Mouse (Mus musculus): Measurements from ENCODE around the gene Slamf7. TPM values are rescaled to one million over a fixed set of nuclear protein-coding genes. Genes with fewer than 3 reads are reported as not detected.
"Not testable (repeated sequence)": the region's sequence is repeated elsewhere in the genome, so short reads cannot be mapped to it uniquely, and the experiment has no call there.

Slamf7 gene
- not detected in 2 replicates for polyA plus RNA-seq (2016; fragmentation: Nextera tagmentation; extraction: Ambion mirVana)

DNA sequence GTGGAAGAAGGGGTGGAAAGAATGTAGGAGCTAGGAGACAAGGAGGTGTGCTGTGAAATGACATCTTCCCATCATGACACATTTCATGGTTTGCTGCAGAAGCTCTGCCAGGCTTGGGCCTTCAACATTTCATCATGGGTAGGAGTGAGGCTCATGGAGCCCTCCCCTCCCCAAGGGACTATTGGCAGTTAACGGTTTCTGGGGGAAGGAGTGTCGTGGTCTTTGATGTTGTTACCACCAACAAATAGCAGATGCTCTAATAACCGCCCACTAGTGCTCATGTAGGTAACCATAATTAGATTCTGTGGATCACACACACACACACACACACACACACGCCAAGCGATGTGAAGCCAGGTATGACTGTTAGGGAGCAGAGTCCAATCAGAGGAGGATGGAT is at the start of gene Slamf7:
TSS of gene Slamf7 (minus strand) at position 302 of the 400 bp plus-strand sequence.
- H3K4me1 ChIP-seq = no peaks in the 10 kb centered on the region
- H3K9me3 ChIP-seq = no peaks in the 10 kb centered on the region
- H3K4me3 ChIP-seq = no peak within 1 kb of the TSS
- 95% methylated on average over 5 of the region's 5 CpGs for WGBS
- H3K36me3 ChIP-seq (replicated peaks) = no peaks in the 10 kb centered on the region
- no peaks in the 10 kb centered on the region for H3K27me3 ChIP-seq (ENCODE audit: poor library complexity, severe bottlenecking)
- DNase-seq (ENCODE audit: extremely low spot score, low spot score) = no peak
- no peak within 1 kb of the TSS for H3K27ac ChIP-seq

DNA sequence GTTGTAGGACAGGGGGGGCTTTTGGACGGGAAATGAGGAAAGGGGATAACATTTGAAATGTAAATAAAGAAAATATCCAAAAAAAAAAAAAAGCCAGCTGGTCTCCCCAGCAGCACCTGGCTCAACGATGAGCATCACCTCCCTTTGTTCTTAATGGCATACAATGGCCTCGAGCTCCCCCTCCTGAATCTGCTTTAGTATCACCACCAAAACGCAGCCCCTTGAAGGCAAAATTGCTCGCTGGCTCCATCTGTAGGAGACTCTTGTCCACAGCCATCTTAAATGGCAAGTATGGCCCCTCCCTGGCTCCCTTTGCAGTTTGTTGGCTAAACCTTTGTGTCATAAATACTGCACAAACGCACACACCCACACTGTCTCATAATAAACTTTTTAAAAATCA is 46.1 kb upstream of the Slamf7 start:
- H3K4me1 ChIP-seq = no peaks in the 10 kb centered on the region
- no peaks in the 10 kb centered on the region for H3K9me3 ChIP-seq
- H3K27ac ChIP-seq = no peak overlapping the region
- H3K36me3 ChIP-seq (replicated peaks) = no peaks in the 10 kb centered on the region
- WGBS = 21% methylated on average over 6 of the region's 6 CpGs
- no peaks in the 10 kb centered on the region for H3K27me3 ChIP-seq (ENCODE audit: poor library complexity, severe bottlenecking)
- DNase-seq (ENCODE audit: extremely low spot score, low spot score) = peak; percentile 18
- H3K4me3 ChIP-seq = no peak overlapping the region

DNA sequence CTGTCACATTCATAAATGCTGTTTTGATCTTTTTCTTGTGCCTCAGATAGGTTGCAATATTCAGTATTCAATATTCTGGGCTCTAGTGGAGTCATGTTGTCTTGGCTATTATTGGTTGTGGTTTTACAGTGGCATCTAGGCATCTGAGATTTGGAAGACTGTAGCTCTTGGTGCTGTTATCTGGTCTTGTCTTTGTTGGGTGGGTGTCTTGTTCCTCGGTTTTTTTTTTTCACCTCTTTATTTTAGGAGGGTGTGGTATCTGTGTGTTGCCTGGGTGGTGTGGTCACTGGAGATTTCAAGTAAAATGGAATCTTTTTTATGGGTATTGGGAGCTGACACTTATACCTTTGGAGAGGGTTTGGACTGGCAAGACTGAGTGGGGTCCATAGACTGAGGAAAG is 41.1 kb upstream of the Slamf7 start:
- Histone ChIP-seq H3K4me1 (no peaks in the 10 kb centered on the region), H3K36me3 (replicated peaks) (no peaks in the 10 kb centered on the region), H3K27me3 (ENCODE audit: poor library complexity, severe bottlenecking) (no peaks in the 10 kb centered on the region), H3K4me3 (no peak overlapping the region), H3K27ac (no peak overlapping the region), H3K9me3 (peaks cover 5% of the 10 kb centered on the region; the same call in 1 of the 2 replicates)
- WGBS = 77% methylated on average over 1 of the region's 1 CpGs
- no peak for DNase-seq (ENCODE audit: extremely low spot score, low spot score)

DNA sequence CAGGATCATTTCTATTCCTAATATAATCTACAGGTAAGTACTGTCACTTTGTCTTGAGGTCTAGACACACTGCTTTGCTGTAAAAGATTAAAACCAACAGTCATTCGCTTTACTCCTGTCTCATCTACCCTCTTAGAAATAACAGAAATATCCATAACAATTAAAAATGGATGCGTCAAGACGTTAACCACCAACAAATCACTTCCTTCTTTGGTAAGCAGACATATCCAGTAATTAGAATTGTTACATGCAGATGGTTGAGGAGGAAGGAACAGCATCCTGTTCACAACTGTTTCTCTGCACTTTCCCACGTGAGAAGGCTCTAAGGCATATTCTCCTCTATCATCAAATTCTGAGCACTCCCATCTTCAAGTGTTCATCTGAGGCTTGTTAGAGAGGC is 34.5 kb upstream of the Slamf7 start:
- no peaks in the 10 kb centered on the region for H3K27me3 ChIP-seq (ENCODE audit: poor library complexity, severe bottlenecking)
- H3K9me3 ChIP-seq = peaks cover under 1% of the 10 kb centered on the region; the same call in 1 of the 2 replicates
- WGBS = 90% methylated on average over 4 of the region's 4 CpGs
- no peak for DNase-seq (ENCODE audit: extremely low spot score, low spot score)
- H3K27ac ChIP-seq = no peak overlapping the region
- no peak overlapping the region for H3K4me3 ChIP-seq
- H3K36me3 ChIP-seq (replicated peaks) = no peaks in the 10 kb centered on the region
- H3K4me1 ChIP-seq = no peaks in the 10 kb centered on the region

DNA sequence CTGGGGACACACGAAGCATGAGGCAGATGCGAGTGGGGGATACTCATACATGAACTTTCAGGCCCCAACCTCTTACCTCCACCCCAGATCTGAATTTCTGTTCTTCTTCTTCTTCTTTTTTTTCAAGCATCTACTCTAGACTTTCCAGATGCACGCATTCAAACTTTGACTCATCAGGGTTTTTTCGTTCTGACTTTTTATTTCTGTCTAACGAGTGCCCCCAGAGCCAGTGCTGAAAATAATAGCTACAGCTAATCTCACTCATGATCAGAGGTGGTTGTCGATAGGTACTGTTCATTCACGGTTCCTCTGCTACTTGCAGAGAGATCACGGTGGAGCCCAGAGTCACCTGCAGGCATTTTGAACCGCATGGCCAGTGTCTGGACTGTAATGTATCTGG is 32.1 kb upstream of the Slamf7 start:
- DNase-seq (ENCODE audit: extremely low spot score, low spot score) = no peak
- Histone ChIP-seq H3K36me3 (replicated peaks) (no peaks in the 10 kb centered on the region), H3K9me3 (no peaks in the 10 kb centered on the region), H3K4me1 (no peaks in the 10 kb centered on the region), H3K27ac (no peak overlapping the region), H3K27me3 (ENCODE audit: poor library complexity, severe bottlenecking) (no peaks in the 10 kb centered on the region), H3K4me3 (no peak overlapping the region)
- 93% methylated on average over 9 of the region's 9 CpGs for WGBS

DNA sequence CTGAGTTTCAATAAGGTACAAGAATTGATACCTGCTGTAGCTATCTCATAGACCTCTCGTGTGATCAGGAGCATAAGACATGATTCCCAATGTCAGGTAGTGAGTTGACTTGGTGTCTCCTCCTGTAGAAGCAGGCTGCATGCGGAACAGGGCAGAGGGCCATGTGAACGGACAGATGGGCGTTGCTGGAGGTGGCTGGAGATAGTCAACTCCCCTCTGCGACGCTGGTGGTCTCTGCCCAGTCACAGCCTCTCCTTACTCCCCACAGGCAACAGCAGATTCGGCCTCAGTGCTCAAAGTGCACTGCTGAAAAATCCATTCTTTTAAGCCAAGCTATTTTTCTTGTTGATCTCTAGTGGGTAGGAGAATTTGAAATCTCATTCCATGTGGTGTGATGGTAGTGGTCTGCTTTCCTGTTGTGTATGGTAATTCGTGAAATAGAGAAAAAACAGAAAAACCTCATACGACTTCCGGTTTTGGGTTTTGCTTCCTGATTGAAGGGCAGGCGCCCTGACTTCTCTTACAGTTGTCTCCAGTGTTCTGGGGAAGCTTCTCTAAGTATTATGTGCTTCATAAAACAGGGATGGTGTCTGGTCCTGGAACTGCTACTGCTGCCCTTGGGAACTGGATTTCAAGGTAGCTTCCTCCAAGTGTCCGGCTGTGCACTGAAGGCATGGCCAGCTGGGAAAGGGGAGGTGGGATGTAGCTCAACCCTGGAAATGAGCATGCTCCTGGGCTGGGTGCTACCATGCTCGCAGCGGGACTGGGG is 28.9 kb upstream of the Slamf7 start, which contains the start of gene Cd48:
TSS of gene Cd48 (plus strand) at position 479 of the 769 bp plus-strand sequence.
- Histone ChIP-seq H3K36me3 (replicated peaks) (no peaks in the 10 kb centered on the region), H3K27me3 (ENCODE audit: poor library complexity, severe bottlenecking) (no peaks in the 10 kb centered on the region), H3K4me1 (no peaks in the 10 kb centered on the region), H3K27ac (no peak within 1 kb of the TSS), H3K4me3 (no peak within 1 kb of the TSS), H3K9me3 (no peaks in the 10 kb centered on the region)
- DNase-seq (ENCODE audit: extremely low spot score, low spot score) = no peak
- 89% methylated on average over 14 of the region's 14 CpGs for WGBS

DNA sequence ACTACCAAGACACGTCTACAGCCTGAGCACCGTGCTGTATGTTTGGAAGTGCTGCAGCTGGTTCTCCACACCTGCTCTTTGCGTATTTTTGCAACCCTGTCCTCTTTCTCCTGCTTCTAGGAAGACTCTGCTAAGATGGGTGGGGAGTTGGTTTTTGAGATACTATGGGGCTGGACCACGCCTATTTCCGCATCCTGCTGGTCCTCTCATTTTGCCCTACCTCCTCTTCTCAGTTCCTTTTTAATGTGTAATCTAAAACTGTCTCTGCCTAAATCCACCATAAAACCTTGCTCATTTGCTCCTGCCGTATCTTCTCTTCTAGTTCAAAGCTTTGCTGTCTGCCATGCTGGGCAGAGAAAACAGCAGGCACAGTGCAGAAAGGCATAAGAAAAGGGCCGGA is 28.2 kb upstream of the Slamf7 start:
- H3K27me3 ChIP-seq (ENCODE audit: poor library complexity, severe bottlenecking) = no peaks in the 10 kb centered on the region
- DNase-seq (ENCODE audit: extremely low spot score, low spot score) = no peak
- no peak overlapping the region for H3K4me3 ChIP-seq
- no peaks in the 10 kb centered on the region for H3K36me3 ChIP-seq (replicated peaks)
- H3K4me1 ChIP-seq = no peaks in the 10 kb centered on the region
- no peaks in the 10 kb centered on the region for H3K9me3 ChIP-seq
- H3K27ac ChIP-seq = no peak overlapping the region
- 92% methylated on average over 7 of the region's 7 CpGs for WGBS

DNA sequence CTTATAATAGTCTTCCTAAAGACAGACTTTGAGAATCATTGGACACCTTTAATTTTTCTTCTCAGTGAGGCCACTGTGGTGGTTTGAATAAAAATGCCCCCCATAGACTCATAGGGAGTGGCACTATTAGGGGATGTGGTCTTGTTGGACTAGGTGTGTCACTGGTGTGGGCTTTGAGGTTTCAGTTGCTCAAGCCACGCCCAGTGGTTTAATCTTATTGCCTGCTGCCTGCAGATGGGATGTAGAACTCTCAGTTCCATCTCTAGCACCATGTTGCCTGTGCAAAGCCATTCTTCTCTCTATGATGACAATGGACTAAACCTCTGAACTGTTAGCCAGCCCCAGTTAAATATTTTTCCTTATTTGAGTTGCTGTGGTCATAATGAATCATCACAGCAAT is 24.9 kb upstream of the Slamf7 start:
- Histone ChIP-seq H3K4me1 (no peaks in the 10 kb centered on the region), H3K9me3 (no peaks in the 10 kb centered on the region), H3K36me3 (replicated peaks) (no peaks in the 10 kb centered on the region), H3K4me3 (no peak overlapping the region), H3K27ac (no peak overlapping the region), H3K27me3 (ENCODE audit: poor library complexity, severe bottlenecking) (no peaks in the 10 kb centered on the region)
- 73% methylated on average over 1 of the region's 1 CpGs for WGBS
- DNase-seq (ENCODE audit: extremely low spot score, low spot score) = no peak

DNA sequence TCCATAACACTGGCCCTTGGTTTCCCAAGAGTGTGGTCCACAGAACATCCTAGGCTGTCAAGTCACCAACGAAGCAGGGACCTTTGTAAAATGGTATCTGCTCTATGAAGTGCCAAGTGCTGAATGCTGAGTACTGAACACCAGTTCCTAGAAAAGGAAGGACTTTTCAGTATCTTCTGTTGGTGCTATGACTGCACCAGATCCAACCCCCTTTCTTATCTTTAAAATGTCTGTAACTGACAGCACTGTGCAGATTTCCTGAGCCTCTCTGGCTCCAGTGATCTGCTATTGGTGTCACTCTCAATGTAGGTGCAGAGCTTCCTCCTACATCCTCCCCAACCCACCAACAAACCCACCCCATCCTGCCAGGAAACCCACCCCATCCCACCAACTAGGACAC is 21.6 kb upstream of the Slamf7 start:
- Histone ChIP-seq H3K36me3 (replicated peaks) (no peaks in the 10 kb centered on the region), H3K9me3 (no peaks in the 10 kb centered on the region), H3K27me3 (ENCODE audit: poor library complexity, severe bottlenecking) (no peaks in the 10 kb centered on the region), H3K27ac (no peak overlapping the region), H3K4me3 (no peak overlapping the region), H3K4me1 (no peaks in the 10 kb centered on the region)
- WGBS = 80% methylated on average over 1 of the region's 1 CpGs
- DNase-seq (ENCODE audit: extremely low spot score, low spot score) = no peak

DNA sequence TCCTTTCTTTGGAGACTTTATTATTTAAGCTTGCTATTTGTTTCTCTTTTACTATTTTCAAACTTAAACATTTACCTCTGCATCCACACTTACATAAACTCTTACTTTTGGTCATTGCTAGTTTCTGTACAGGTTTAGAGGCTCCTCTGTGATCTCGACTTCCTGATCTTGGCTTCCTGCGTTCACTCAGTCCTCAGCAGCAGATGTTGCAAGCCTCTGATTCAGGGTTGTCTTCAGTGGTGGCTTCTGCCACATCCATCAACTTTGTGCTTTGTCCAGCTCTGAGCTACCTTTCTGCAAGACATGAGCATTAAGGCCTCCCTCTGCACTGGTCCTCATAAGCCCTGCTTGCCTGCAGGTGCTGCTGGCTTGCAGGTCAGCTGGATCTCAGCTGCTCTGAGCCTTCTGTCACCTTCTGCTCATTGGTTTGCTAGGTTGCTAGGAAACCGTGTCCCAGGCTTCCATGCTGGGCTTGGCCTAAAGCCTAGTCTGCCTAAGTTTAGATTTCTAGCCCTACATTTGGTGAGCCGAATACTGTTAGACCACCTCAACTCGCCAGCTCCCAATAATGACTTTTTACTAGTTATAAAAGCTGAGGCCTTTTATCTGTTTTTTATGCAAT is 20.1 kb upstream of the Slamf7 start:
- WGBS = 80% methylated on average over 5 of the region's 5 CpGs
- Histone ChIP-seq H3K9me3 (no peaks in the 10 kb centered on the region), H3K27ac (no peak overlapping the region), H3K36me3 (replicated peaks) (no peaks in the 10 kb centered on the region), H3K27me3 (ENCODE audit: poor library complexity, severe bottlenecking) (no peaks in the 10 kb centered on the region), H3K4me1 (no peaks in the 10 kb centered on the region), H3K4me3 (no peak overlapping the region)
- no peak for DNase-seq (ENCODE audit: extremely low spot score, low spot score)

DNA sequence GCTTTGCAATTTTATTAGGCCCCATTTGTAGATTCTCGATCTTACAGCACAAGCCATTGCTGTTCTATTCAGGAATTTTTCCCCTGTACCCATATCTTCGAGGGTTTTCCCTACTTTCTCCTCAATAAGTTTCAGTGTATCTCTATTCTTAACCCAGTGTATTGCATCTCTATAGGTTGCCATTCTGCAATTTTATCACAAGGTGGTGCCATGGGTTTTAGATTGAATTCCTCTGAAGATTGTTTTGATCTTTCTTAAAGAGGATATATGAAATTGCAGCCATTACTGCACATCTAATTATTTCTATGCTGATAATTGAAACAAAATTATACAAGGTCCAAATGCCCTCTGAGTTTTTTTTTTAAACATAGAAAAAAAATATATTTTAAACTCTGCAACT is 19.6 kb upstream of the Slamf7 start:
- H3K9me3 ChIP-seq; H3K27ac ChIP-seq; H3K27me3 ChIP-seq (ENCODE audit: poor library complexity, severe bottlenecking); DNase-seq (ENCODE audit: extremely low spot score, low spot score); H3K36me3 ChIP-seq (replicated peaks); H3K4me1 ChIP-seq; H3K4me3 ChIP-seq: not testable (repeated sequence)
- WGBS = 92% methylated on average over 2 of the region's 2 CpGs

DNA sequence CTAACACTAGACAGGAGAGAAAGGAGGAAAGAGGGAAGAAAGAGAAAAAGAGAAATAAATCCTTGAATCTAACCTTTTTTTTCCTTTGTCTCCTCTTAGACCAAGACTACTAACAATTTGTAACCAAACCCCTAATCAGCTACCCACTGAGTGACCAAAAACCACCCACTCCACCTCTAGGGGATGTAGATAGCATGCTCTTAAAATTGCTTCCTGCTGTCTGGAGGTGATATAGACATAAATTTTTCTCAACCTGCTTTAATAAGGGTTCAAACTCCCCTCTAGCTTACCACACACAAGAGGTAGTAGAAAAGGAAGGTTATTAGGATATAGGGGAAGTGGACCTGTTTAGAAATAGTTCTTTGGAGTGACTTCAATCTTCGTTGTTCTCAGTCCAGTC is 14.3 kb upstream of the Slamf7 start:
- Histone ChIP-seq H3K27ac (no peak overlapping the region), H3K9me3 (no peaks in the 10 kb centered on the region), H3K36me3 (replicated peaks) (no peaks in the 10 kb centered on the region), H3K27me3 (ENCODE audit: poor library complexity, severe bottlenecking) (no peaks in the 10 kb centered on the region), H3K4me1 (no peaks in the 10 kb centered on the region), H3K4me3 (no peak overlapping the region)
- no peak for DNase-seq (ENCODE audit: extremely low spot score, low spot score)
- WGBS = 83% methylated on average over 1 of the region's 1 CpGs

DNA sequence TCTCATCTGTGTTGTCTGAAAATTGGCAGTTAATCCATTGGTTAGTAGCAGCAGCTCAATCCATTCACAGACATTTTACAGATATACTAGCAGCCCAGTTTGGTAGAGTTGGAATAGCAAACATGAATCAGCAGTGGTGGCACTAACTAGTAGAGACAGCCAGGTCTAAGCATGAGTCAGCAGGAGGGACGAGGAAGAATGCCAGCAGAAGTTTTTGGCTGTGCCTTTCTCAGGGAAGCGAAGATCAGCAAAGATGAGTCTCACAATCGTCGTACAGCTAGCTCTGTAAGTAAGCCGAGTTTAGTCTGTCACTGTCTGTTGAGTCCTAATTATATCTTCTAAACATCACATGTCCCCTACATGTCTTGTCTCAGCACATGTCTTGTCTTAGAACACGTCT is 13.5 kb upstream of the Slamf7 start:
- no peak for DNase-seq (ENCODE audit: extremely low spot score, low spot score)
- no peaks in the 10 kb centered on the region for H3K9me3 ChIP-seq
- H3K27me3 ChIP-seq (ENCODE audit: poor library complexity, severe bottlenecking) = no peaks in the 10 kb centered on the region
- H3K27ac ChIP-seq = no peak overlapping the region
- no peaks in the 10 kb centered on the region for H3K36me3 ChIP-seq (replicated peaks)
- no peaks in the 10 kb centered on the region for H3K4me1 ChIP-seq
- no peak overlapping the region for H3K4me3 ChIP-seq
- WGBS = 86% methylated on average over 6 of the region's 6 CpGs
